Mouse (Mus musculus): ENCODE measurements at regions not wholly inside any gene's neighbourhood (a gene's known extent, or its start where the extent isn't known, plus 50 kb on each side); places are given as distances from the start of the nearest gene placed in this dataset.

DNA sequence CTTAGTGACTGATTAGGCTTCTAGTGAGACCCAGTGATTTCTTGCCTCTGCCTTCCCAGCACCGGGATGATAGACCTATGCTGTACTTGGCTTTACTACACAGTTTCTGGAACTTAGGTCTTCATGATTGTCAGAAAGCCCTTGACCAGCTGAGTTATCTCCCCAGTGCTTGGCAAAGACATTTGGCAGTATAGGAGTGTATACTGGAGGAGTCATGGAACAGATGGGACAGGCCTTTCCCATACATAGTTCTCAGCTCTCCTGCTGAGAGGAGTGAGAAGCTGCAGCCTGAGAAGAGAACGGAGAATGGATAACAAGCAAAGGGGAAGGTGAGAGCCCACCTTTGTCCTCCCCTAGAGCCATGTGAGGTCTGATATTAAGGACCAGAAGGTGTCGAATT is 230.6 kb upstream of the F930015N05Rik start:
- TF ChIP-seq ZKSCAN1 (IDR thresholded peaks at IDR 0.05; ENCODE audit: low read depth, low read length): no peak
- no peak for TF ChIP-seq CTCF (IDR thresholded peaks at IDR 0.05 in 2 of 3, conservative IDR thresholded peaks at IDR 0.05 in 1 of 3; ENCODE audit: control insufficient read depth in 1 of 3, insufficient read depth in 1 of 3, low read depth in 2 of 3, low read length in 3 of 3, poor library complexity in 1 of 3, severe bottlenecking in 1 of 3)
- no peak for TF ChIP-seq MAX (IDR thresholded peaks at IDR 0.05; ENCODE audit: low read length)
- no peak for TF ChIP-seq MAZ (IDR thresholded peaks at IDR 0.05; ENCODE audit: low read depth, low read length)
- no peak for TF ChIP-seq POLR2A (IDR thresholded peaks at IDR 0.05; ENCODE audit: control insufficient read depth in 1 of 2, insufficient read depth in 1 of 2, low read depth in 1 of 2, low read length in 2 of 2, poor library complexity in 1 of 2)
- TF ChIP-seq SIN3A (IDR thresholded peaks at IDR 0.05; ENCODE audit: low read length): no peak
- TF ChIP-seq UBTF (IDR thresholded peaks at IDR 0.05; ENCODE audit: borderline replicate concordance, insufficient read depth, low read depth, low read length): no peak
- TF ChIP-seq TCF12 (IDR thresholded peaks at IDR 0.05; ENCODE audit: low read depth, low read length): no peak
- TF ChIP-seq GATA1 (IDR thresholded peaks at IDR 0.05; ENCODE audit: low read depth, low read length): no peak
- no peak for TF ChIP-seq MYC (IDR thresholded peaks at IDR 0.05; ENCODE audit: low read depth, low read length)
- TF ChIP-seq BHLHE40 (IDR thresholded peaks at IDR 0.05; ENCODE audit: borderline replicate concordance, low read depth, low read length): no peak
- no peak for TF ChIP-seq CHD2 (IDR thresholded peaks at IDR 0.05; ENCODE audit: low read length)
- TF ChIP-seq MAFK (IDR thresholded peaks at IDR 0.05; ENCODE audit: borderline replicate concordance, low read depth, low read length): no peak
- TF ChIP-seq SMC3 (IDR thresholded peaks at IDR 0.05; ENCODE audit: low read depth, low read length): no peak

Measured in MEL (cell line).